Mouse (Mus musculus) E14TG2a.4 (cell line): ENCODE measurements at regions not wholly inside any gene's neighbourhood (a gene's known extent, or its start where the extent isn't known, plus 50 kb on each side); places are given as distances from the start of the nearest gene placed in this dataset.

Experiments
- CTCF ChIP-seq: conservative IDR thresholded peaks from 2 replicates; pipeline ENCODE4 v1.5.1; 2014; ENCODE audit warnings: low read length
- NANOG ChIP-seq: IDR thresholded peaks from 2 replicates; pipeline ENCODE4 v1.6.1; 2014; ENCODE audit warnings: borderline replicate concordance, low read length, mixed read lengths

DNA sequence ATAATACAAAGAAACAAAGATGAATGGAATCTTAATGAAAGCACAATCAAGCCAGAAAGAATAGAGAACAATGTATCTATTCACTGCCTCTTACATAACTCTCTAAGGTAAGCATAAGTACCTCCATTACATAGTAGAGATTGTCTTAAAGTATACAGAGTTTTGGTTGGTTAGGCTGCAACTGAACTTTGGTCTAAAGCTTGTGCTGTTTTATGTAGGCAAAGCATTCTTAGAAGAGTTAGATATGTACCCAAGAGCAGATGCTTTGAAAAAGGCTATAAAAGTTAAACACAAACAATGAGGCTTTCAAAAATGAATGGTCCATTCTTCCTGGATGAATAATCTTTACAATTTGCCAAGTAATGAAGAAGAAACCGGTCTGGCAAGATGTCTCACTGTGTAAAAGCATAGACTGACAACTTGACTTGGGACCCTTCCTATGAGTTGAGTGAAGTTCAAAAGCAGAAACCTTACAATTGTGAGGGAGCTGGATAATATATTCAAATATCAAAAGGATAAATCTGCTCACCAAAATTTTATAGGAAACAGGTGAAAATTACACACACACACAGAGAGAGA, 2166.1 kb downstream of the Gm37988 start:
- no peak for TF ChIP-seq CTCF
- TF ChIP-seq NANOG = no peak
